Mouse (Mus musculus) heart, adult 2 months (tissue): ENCODE measurements around the gene Ushbp1.

Experiments used
- CTCF ChIP-seq: fragments of 200-600 bp; IDR thresholded peaks from 2 replicates; pipeline ENCODE4 v1.8.1; 2022; ENCODE audit warnings: antibody characterized with exemption, mild to moderate bottlenecking, moderate library complexity
- POLR2A ChIP-seq: fragments of 200-500 bp; IDR thresholded peaks from 2 replicates; pipeline ENCODE4 v1.6.1; 2011; ENCODE audit warnings: mild to moderate bottlenecking, low read depth, low read length, control low read depth; ENCODE audit not compliant: insufficient read depth

- TF ChIP-seq POLR2A: no peak
- TF ChIP-seq CTCF: no peak
Observed at GRCm38 (mm10) chr8:71358026-71358425, 37.6 kb downstream of the Ushbp1 start.
